Mouse (Mus musculus) kidney, postnatal 36 days (tissue): ENCODE measurements at regions not wholly inside any gene's neighbourhood (a gene's known extent, or its start where the extent isn't known, plus 50 kb on each side); places are given as distances from the start of the nearest gene placed in this dataset.
"Not testable (repeated sequence)": the region's sequence is repeated elsewhere in the genome, so short reads cannot be mapped to it uniquely, and the experiment has no call there.

ENCODE experiments used
- DNase-seq, 2 experiments: peaks; one replicate each; pipeline ENCODE4 v3.0.0; 2021 to 2022; ENCODE audit warnings: mixed read lengths in 2 of 2

DNA sequence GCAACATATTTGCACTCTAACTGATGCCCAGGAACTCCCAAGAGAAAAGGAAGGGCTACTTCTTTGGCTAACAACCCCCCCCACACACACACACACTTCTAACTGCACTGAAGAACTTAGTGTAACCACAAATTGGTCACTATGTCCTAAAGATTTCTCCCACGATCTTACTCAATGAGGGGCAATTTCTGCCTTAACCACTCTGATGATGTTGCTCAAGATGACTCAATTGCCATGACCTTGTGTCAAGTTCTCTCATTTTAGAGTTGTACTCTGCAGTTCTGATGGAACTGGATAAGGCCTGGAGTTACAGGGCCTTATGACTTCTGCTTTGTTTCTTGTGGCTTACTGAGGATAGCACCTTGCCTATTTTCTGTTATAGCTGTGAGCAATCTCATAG lies 81.7 kb downstream of the Sem1 start:
- no peak for DNase-seq

GRCm38 (mm10) chr6:6496336-6496735 lies 82.1 kb downstream of the Sem1 start:
- no peak for DNase-seq

DNA sequence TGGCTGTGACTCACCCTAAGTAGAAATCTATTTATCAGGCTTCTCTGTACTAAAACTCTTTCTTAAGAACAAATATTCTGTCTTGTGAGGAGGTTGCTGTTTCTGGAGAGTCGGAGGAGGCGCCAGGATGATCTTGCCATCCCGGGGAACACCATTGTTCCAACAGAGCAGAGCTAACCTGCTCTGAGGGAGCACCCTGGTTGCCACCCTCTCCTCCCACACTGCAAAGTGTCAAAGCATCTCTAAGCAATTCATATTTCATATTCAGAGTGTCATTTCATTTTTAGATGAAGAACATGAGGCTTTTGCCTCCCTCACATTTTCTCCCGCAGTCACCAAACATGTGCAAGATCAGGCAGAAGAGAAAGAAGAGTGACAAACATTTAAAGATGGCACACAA lies 90.3 kb downstream of the Sem1 start:
- no peak for DNase-seq

DNA sequence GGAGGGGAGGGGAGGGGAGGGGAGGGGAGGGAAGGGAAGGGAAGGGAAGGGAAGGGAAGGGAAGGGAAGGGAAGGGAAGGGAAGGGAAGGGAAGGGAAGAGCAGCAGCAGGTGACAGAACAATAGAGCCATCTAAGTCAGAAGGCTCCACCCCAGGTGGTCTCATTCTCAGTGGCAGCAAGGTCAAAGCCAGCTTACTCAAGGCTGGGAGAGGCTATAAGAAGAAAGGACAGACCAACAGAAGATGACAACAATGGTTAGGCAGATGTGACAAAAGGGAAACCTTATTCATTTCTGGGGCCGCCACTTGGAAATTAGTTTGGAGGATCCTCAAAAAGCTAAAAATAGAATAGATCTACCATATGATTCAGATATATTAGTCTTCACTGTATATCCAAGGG lies 96.9 kb downstream of the Sem1 start:
- not testable (repeated sequence) for DNase-seq

- DNase-seq, result peak; percentile 23 to 38
Measured at GRCm38 (mm10) chr6:6470397-6470796, 108.1 kb downstream of the Sem1 start.

GRCm38 (mm10) chr6:6467526-6467925 lies 110.9 kb downstream of the Sem1 start:
- no peak for DNase-seq

- no peak for DNase-seq
Measured at GRCm38 (mm10) chr6:6466231-6466630, 112.2 kb downstream of the Sem1 start.

DNA sequence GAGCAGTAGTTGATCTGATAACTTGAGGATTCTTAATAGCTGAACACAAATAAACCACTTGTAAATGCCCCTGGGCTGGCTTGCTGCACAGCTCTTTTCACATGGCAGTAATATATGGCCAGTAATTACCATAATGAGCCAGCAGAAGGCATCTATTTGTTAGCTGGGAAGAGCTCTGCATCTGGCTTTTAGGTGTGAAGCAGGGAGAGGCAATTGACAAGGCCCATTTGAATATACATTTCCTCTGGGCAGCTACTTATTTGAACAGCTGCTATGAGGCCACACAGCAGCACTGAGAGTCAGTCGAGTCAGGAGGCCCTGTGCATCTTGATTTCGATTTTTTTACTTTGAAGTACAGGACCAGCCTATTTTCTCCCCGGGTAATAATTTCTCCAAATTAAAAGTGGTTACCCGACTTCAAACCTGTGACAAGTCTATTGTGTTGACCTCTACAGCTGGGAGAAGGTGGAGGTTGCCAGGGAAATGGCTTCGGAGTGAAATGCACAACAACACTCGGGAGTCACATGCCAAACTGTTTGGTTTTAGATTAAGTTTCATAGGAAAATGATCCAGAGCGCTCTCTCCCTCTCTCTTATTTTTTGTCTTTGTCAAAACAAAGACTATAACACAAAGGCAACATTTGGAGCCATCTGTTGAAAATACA lies 114.5 kb downstream of the Sem1 start:
- no peak for DNase-seq

DNA sequence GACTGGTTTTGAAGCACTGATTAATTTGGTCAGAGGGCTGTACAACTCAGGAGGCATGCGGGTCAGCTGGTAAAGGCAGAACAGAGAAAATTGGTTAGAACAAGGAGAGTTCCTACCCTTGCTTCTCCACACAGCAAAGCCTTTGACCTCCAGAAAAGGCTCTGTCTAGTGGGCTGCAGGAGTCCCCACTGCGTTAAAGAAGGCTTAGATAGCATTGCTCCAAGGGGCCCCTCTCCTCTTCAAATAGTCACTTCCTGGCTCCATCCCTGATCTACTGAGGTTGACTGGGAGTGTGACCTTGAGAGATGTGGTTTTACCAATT lies 118.6 kb downstream of the Sem1 start:
- no peak for DNase-seq

DNA sequence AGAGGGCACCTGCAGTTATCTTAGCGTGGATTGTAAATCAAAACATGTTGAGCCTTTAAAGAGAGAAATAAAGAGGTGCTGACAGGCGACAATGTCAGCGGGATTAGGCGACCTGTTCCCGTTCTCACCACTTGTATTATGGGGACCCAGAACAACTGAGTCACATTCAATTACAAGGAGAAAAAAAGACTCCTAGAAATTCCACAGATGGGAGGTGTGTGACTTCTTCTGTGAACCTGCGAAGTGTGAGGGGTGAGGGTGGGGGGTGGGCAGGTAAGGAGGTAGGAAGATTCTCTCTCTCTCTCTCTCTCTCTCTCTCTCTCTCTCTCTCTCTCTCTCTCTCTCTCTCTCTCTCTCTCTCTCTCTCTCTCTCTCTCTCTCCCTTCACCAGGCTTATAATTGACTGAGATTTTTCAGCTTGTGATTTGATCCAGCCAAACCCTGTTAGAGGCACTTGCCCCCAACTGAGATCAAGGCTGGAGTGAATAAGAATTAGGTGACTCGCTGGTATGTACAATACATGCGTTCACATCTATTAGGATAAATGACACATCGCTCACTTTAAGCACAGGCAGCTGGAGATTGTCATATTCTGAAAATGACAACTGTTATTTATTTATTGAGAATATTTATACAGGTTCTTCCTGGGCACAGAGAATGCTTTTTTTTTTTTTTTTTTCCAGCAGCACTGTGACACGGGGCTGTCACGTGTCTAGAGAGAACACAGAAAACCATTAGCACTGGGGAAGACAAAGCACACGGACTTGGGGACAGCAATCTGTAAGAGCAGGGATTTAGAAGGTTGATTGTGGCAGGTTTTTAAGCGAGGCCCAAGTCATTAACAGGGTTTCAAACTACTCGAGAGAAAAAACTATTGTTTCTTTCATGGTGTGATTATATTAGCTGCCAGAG lies 119.2 kb downstream of the Sem1 start:
- DNase-seq, result no peak

GRCm38 (mm10) chr6:6457726-6458125 lies 120.7 kb downstream of the Sem1 start:
- peak; percentile 17 to 21 for DNase-seq

DNA sequence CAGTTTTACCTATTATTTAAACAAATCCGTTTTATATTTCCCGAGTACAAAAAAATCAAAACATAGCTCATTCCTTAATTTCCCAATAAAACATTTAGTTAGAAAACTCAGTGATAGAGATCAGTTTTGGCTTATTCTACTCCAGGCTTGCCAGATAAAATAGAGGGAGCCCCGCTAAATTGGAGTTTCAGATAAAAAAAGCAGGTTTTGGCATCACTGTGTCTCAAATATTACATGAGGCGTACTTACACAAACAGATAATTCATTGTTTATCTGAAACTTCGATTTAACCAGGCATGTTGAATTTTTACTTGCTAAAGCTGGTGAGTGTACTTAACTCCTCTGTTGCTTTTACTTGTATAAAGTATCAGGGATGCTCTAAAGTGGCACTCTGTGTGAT lies 121.5 kb downstream of the Sem1 start:
- no peak for DNase-seq

- no peak for DNase-seq
Measured at GRCm38 (mm10) chr6:6455566-6455965, 122.9 kb downstream of the Sem1 start.

GRCm38 (mm10) chr6:6454396-6454795 lies 124.1 kb downstream of the Sem1 start:
- no peak for DNase-seq

GRCm38 (mm10) chr6:6434855-6435254 lies 143.6 kb downstream of the Sem1 start:
- DNase-seq, result no peak

DNA sequence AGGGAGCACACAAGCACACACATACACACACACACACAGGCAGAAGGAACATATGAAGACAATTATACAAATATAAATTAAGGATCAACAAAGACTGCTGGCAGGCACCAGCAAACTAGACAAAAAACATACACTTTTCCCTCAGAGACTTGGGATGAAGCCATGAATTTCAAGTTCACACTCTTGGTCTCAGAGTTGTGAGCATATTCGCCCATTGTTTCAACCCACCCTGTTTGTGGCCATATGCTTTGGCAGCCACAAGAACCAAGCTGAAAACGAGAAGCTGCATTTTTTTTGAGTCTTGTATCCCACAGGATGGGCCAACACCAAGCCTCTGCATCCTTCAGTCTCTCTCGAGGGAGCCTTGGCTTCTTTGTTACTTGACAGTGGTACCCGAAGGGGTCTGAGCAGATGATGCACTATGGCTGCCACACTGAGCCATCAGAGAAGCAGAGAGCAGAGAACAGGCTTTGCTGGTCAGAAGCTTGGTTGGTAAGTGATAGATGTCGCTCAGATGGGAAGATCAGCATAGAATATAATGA lies 144.1 kb downstream of the Sem1 start:
- no peak for DNase-seq

DNA sequence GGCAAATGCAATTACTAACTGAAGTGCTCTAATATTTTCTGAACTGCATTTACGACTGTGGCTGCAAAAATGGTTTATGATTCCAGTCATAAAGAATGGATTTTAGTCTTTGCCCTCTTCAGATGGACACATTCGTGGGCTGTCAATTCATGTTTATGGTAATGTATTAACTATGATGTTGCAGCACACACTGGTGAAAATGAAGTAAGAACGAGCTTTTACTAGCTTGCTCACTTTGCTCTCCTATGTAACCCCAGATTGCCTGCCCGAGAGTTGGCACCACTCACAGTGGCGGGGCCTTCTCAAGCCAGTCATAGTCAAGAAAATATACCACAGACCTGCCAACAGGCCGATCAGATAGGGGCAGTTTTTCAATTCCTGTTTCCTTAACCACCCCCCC lies 145.3 kb downstream of the Sem1 start:
- no peak for DNase-seq

DNA sequence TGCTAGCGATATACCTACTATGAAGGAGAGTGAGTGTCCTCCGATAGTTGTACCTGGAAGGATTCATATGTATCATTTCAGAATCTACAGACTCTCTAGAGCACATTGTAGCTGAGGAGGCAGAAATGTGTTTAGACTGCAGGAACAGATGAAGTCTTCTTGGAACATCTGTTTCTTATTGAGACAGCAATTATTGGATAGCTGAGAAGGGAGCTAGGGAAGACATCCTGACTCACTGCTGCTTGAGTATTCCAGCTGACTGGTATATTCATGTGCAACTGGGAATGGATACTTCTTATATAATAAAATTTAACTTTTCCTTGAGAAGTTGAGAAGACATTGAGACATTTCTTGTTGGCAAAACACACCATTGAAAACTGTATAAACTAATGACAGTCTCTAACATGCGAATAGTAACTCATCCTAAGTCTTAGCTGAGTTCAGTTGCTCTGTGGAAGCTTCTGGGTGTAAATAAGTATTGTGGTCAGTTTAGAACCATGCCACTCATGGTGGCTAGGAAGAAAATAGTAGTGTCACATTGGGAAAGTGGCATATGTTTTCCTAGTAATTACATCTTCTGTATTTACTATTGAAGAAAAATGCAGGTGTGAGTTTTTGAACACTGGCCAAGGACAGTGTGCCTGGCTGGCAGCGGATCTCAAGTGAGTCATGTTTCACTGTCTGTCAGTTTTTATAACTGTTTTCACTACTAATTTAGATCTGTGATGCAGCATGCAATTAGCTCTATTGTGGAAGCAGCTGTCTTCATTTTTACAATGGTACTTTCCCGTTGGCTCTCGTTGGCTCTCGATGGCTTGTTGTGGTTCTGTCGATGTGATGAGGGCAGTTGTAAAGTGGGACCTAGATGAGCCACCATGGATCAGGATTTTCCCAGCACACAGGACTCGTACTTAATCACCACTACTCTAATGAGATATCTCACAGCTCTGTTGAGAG lies 163.5 kb downstream of the Sem1 start:
- no peak for DNase-seq

DNA sequence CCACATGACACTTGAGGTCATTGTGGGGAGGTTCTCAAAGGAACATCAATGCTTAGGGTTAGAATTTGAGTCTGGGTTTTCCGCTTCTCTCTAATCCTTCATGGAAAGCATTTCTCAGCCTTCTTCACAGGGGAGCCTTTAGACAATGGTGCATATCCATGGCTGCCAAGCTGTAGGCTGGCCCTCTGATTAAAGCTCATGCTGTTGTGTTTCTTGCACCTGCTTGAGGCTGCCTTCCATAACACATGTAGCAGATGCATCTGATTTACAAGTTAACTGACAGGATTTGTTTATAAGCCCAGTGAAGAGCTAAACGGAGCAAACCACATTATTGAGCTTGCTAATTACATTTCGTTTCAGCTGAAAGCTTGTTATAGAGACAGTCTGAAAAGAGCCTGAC lies 180.5 kb downstream of the Sem1 start:
- DNase-seq, result no peak

DNA sequence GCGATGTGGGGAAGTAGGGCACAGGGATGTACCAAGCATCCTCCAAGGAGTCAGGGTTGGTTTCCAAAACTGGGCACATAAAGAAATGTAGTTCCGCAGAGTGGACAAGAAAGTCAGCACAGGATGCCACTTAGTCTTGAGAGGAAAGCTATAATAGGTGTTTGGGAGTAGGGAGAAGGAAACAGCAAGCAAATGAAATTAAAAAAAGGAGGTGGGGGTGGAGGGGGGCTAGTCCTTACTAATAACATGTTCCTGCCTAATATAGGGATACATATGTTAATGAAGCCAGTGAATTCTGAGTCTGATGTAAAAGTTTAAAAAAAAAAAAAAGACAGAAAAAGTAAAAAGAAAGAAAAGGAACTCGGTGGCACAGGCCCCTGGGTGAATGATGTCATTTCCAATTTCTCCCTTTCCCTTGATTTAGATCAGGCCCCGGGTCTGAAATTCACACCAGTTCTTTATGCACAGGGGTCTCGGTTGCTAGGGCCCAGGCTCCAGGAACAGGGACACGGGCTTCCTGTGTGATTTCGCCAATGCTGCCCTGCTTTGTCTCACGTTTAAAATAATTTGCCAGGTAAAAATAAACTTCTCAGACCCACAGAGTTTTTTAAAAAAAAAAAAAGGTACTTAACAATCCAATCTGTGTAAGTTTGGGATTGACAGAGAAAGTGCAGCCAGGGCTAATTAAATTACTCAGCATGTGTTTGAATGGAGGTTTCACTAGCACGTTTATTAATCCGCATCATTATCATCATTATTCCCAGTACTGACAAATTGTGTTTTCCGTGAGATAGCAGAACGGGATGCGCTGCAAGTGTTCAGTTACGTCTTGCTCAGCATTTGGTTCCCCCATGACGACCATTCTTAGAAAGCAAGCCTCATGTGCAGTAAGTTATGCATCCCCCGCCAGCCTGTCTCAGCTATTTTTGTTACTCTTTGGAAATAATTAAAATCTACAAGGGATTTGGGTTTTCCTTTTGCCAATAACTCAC lies 172.8 kb upstream of the Slc25a13 start:
- no peak for DNase-seq

DNA sequence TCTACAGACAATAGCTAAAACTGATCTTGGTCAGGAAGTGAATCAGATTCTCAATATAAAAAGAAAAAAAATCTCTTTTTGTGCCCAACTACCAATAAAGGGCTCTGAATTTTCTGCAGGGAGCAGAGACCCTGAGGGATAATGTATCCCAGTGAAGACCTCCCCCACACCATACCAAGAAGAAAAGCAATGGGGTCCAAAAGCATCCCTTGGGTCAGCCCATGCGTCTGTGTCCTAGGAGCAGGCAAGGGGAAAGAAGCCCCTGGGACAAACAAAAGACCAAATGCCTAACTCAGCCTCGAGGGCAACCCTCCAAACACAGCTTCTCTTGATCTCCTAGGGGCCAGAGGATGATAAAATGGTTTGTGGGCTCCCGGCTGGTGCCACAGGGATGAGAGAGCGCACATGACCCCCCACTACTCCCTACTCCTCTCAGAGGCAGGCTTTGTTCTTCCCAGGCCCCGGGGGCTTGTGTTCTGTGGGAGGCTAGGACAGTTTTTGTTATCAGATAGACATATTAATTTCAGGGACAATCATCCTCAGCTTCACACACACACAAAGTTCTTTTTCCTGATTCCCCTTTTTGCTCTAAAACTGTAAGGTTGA lies 172.0 kb upstream of the Slc25a13 start:
- DNase-seq, result no peak
